Mouse (Mus musculus): ENCODE measurements around the gene Lamtor5.
"Not testable (repeated sequence)": the region's sequence is repeated elsewhere in the genome, so short reads cannot be mapped to it uniquely, and the experiment has no call there.

Gene Lamtor5

GRCm38 (mm10) chr3:107272433-107272832, 6.2 kb upstream of the Lamtor5 start:
- no peak for DNase-seq

DNA sequence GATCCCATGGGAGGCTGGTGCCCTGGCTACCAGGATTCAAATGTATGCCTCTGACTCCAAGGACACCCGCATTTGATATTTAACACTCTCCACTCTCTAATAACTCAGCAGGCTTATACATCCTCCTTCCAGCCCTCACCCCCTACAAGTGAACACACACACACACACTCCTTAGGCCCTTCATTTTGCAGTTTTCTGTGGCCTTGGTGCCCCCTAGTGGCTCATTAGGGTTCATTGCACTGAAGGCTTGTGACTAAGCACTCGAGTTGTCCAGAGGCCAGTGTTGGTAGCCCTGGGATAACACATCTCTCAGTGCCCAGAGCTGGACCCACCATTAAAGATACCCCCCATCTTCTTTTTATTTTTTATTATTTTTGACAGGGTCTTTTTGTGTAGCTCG, 4.8 kb upstream of the Lamtor5 start:
- DNase-seq: peak; percentile 49

DNA sequence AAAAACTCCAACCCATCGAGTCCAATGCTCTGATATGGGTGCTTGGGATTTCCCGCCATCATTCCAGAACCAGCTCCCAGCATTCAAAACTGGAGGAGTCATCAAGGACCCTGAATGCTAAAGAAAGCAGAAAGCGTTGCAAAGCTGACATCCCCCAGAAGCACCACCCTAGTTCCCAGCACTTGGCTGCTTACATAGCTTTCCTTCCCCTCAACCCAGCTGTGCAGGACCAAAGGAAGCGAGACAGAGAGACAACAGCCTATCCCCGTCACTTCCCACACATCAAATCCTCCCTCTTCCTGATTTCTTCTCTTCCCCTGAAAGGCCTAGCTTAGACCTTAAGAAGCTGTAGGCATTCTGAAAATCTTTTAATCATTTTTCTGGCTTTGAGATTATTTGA, 3.3 kb upstream of the Lamtor5 start:
- no peak for DNase-seq

DNA sequence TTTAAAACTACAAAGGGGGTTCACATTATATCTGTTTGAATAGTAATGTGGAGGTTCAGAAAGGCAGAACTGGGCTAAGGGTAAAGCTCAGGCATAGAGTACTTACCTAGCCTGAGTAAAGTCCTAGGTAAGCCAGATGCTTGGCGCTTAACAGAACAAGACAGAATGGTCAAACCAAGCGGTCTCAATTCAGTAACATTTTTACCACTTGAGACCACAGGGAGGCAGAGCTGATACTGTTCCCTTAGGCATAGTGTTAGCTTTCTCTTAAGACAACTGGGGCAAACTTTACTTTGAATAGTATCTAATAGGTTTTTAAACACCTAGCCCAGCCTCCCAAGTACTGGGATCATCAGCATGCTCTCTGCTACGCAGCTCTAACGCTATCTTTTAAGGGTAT, 2.7 kb upstream of the Lamtor5 start:
- DNase-seq: no peak

DNA sequence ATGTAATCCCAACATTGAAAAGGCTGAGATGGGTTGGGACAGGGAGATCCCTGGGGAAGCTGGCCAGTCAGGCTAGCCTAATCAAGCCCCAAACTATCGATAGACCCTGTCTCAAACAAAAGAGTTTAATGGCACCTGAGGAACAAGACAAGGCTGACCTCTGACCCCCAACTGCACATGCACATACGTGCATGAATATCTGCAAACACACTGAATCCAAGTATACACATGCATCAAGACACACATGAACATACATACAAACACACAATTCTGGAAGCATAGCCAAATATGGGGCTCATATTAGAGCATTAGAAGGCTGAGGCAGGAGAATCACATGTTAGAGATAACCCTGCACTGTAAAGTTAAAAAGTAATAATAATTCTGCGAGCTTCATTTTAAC, 2.0 kb upstream of the Lamtor5 start:
- no peak for DNase-seq

DNA sequence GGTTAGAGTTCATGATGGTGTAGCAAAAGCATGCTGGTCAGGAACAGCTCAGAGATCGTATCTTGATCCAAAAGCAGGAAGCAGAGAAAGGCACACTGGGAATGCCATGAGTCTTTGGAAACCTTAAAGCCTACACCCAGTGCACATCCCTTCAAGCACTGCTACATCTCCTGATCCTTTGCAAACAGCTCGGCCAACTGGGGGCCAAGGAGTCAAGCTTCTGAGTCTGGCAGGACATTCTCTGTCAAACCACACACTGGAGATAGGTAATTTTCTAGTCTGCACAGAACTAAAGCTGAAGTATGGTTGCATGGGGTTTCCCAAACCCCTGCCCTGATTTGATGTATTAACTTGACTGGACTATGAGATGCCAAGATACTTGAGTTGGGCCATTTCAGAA, 7.5 kb downstream of the Lamtor5 start:
- DNase-seq: no peak

GRCm38 (mm10) chr3:107287346-107287745, 8.7 kb downstream of the Lamtor5 start:
- DNase-seq: no peak

- DNase-seq: no peak
Measured at GRCm38 (mm10) chr3:107290764-107291381, 12.2 kb downstream of the Lamtor5 start, which contains the start of gene Slc16a4. Slc16a4 (plus strand) TSS chr3:107291230.

- no peak for DNase-seq
Measured at GRCm38 (mm10) chr3:107295672-107296360, 17.2 kb downstream of the Lamtor5 start.

DNA sequence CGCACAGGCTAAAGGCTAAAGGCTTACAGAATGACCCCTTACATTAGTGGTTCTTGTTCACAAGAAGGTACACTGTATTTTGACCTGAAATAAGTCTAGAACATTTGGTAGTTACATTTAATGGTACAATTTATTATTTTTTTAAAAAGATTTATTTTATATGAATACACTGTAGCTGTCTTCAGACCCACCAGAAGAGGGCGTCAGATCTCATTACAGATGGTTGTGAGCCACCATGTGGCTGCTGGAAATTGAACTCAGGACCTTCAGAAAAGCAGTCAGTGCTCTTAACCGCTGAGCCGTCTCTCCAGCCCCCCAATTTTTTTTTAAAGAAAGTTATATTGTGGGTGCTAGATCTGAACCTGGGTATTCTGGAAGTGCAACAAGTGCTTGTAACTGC, 18.3 kb downstream of the Lamtor5 start:
- DNase-seq: not testable (repeated sequence)

DNA sequence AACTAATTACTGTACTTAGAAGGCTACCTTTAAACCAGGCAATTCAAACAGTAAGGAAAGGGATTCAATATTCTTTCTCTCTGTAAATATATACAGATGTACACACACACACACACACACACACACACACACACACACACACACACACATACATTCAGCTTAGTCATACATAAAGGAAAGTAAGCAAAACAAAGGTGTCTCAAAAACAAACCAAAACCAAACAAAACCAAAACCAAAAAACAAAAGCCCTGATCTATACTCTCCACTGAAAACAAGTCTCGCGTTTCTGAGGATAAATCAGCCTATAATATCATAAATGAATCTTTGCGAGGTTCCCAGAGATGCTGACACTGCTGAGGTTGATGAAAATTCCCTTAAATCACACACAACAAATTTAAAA, 38.7 kb downstream of the Lamtor5 start:
- DNase-seq: no peak

- no peak for DNase-seq
Measured at GRCm38 (mm10) chr3:107321141-107321540, 42.5 kb downstream of the Lamtor5 start.

DNA sequence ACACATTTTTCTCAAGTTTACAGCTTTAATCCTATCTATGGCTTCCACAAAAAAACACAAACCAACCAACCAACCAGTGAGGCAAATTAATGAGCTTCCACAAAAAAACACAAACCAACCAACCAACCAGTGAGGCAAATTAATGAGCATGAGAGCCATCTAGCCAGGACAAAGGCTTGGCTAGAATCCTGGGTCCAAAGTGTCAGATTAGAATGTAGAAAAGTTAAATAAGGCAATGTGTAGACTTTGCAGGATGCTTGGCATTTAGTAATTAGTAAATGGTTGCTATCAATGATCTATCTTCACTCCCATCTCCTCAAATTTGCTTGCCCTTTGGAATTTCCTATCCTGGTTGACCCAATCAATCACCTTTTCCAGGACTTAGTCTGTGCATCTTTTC, 43.1 kb downstream of the Lamtor5 start:
- DNase-seq: no peak

- DNase-seq: no peak
Measured at GRCm38 (mm10) chr3:107326442-107326841, 47.8 kb downstream of the Lamtor5 start.

GRCm38 (mm10) chr3:107330503-107331424, 52.1 kb downstream of the Lamtor5 start:
- peak; percentile 40 for DNase-seq

GRCm38 (mm10) chr3:107331746-107332126, 53.1 kb downstream of the Lamtor5 start:
- DNase-seq: peak; percentile 57

GRCm38 (mm10) chr3:107332127-107332959, 53.7 kb downstream of the Lamtor5 start:
- DNase-seq: peak; percentile 75

DNA sequence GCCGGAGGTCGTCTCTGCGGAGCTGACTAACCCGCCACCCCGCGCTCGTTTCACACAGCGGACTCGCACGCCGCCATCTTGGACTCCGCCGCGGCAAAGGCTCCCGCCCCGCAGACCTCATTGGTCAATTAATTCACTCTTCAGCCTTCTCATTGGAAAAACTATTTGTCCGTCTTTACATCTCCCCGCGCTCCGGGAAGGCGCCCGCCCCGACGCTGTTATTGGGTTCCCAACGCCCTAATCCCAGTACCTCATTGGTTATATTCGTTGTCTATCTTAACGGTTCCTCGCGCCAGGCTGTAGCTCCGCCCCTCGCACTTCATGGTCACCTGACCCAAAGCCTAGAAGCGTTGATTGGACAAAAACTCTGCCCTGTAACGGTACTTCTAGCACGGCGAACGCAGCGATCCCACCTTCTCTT, 54.3 kb downstream of the Lamtor5 start:
- peak; percentile 99 for DNase-seq
